Mouse (Mus musculus): ENCODE data around the gene Bspry.
"Not testable (repeated sequence)": the region's sequence is repeated elsewhere in the genome, so short reads cannot be mapped to it uniquely, and the experiment has no call there.

Bspry gene

GRCm38 (mm10) chr4:62479937-62480708 is at the start of gene Bspry:
Gene Bspry (plus strand): TSS chr4:62480053.
- DNase-seq (ENCODE audit: low read depth, low spot score): peak; percentile 74

- no peak for DNase-seq (ENCODE audit: low read depth, low spot score)
Measured at GRCm38 (mm10) chr4:62430678-62431077, 49.2 kb upstream of the Bspry start.

- no peak for DNase-seq (ENCODE audit: low read depth, low spot score)
Measured at GRCm38 (mm10) chr4:62431522-62431921, 48.3 kb upstream of the Bspry start.

- DNase-seq (ENCODE audit: low read depth, low spot score): no peak
Measured at GRCm38 (mm10) chr4:62433939-62434870, 45.6 kb upstream of the Bspry start.

- no peak for DNase-seq (ENCODE audit: low read depth, low spot score)
Measured at GRCm38 (mm10) chr4:62435081-62435480, 44.8 kb upstream of the Bspry start, which contains the start of gene Rnf183. Gene Rnf183 (minus strand): TSS chr4:62435252.

GRCm38 (mm10) chr4:62437256-62437778 is 42.5 kb upstream of the Bspry start:
- DNase-seq (ENCODE audit: low read depth, low spot score): no peak

GRCm38 (mm10) chr4:62437871-62438270 is 42.0 kb upstream of the Bspry start:
- no peak for DNase-seq (ENCODE audit: low read depth, low spot score)

- no peak for DNase-seq (ENCODE audit: low read depth, low spot score)
Measured at GRCm38 (mm10) chr4:62439793-62440192, 40.1 kb upstream of the Bspry start.

- no peak for DNase-seq (ENCODE audit: low read depth, low spot score)
Measured at GRCm38 (mm10) chr4:62440544-62440943, 39.3 kb upstream of the Bspry start.

GRCm38 (mm10) chr4:62440986-62441385 is 38.9 kb upstream of the Bspry start:
- DNase-seq (ENCODE audit: low read depth, low spot score): no peak

GRCm38 (mm10) chr4:62454995-62455394 is 24.9 kb upstream of the Bspry start:
- peak; percentile 71 for DNase-seq (ENCODE audit: low read depth, low spot score)

- DNase-seq (ENCODE audit: low read depth, low spot score): no peak
Measured at GRCm38 (mm10) chr4:62459081-62459480, 20.8 kb upstream of the Bspry start.

GRCm38 (mm10) chr4:62460348-62460747 is 19.5 kb upstream of the Bspry start:
- no peak for DNase-seq (ENCODE audit: low read depth, low spot score)

- no peak for DNase-seq (ENCODE audit: low read depth, low spot score)
Measured at GRCm38 (mm10) chr4:62463124-62463523, 16.7 kb upstream of the Bspry start.

- peak; percentile 24 for DNase-seq (ENCODE audit: low read depth, low spot score)
Measured at GRCm38 (mm10) chr4:62468158-62468557, 11.7 kb upstream of the Bspry start.

- DNase-seq (ENCODE audit: low read depth, low spot score): peak; percentile 88
Measured at GRCm38 (mm10) chr4:62470598-62471051, 9.2 kb upstream of the Bspry start, which contains the start of gene Wdr31. Gene Wdr31 (minus strand): TSS chr4:62470896.

GRCm38 (mm10) chr4:62472071-62472470 is 7.8 kb upstream of the Bspry start:
- DNase-seq (ENCODE audit: low read depth, low spot score): no peak

GRCm38 (mm10) chr4:62475131-62475530 is 4.7 kb upstream of the Bspry start:
- no peak for DNase-seq (ENCODE audit: low read depth, low spot score)

GRCm38 (mm10) chr4:62475793-62476192 is 4.1 kb upstream of the Bspry start:
- peak; percentile 65 for DNase-seq (ENCODE audit: low read depth, low spot score)

- DNase-seq (ENCODE audit: low read depth, low spot score): no peak
Measured at GRCm38 (mm10) chr4:62477542-62478244, 2.2 kb upstream of the Bspry start.

GRCm38 (mm10) chr4:62479593-62479936 is 288 bp upstream of the Bspry start:
- DNase-seq (ENCODE audit: low read depth, low spot score): not testable (repeated sequence)

All from CD4-positive, CD25-positive, alpha-beta regulatory T cell, adult 2 months (primary cell).